Mouse (Mus musculus) testis, postnatal 14 days (tissue): ENCODE results near the gene Rab3il1.

ENCODE experiments used
- DNase-seq: peaks from one replicate; pipeline ENCODE4 v3.0.0; 2021; ENCODE audit warnings: low spot score

The Rab3il1 gene

DNA sequence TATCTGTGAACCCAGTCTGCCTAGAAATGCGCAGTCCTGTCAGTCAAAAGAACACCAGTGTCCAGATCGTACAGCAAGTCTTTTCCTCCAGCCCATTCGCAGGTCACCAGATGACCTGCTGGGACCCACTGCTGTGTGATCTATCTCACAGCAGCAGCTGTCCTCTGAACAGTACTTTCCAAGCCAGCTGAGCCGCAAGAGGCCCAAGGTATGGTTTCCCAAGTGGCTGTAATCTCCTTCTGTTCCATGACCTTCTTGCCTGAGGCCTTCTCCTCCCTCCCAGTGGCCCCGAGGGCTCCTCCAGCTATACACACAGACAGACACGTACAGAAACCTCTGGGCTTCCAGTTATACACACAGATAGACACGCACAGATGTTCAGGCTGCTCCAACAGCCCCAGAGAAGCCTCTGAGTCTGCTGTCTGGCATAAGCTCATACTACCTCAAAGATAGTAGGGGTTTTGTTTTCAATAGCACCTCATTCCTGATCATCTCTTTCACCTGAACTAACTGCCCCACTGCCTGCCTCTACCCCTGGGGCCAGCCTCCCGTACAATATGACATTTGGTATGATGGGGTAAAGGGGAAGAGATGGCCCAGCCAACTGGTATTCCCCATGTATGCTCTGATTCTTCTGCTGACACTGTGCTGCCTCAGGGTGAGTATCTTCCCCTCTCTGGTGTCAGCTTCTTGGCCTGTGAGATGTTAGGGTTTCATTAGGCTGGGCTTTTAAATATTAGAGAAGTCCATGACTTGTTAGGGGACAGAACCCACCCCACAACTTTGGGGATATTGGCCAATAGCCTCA is 59.5 kb downstream of the Rab3il1 start:
- DNase-seq, result no peak

DNA sequence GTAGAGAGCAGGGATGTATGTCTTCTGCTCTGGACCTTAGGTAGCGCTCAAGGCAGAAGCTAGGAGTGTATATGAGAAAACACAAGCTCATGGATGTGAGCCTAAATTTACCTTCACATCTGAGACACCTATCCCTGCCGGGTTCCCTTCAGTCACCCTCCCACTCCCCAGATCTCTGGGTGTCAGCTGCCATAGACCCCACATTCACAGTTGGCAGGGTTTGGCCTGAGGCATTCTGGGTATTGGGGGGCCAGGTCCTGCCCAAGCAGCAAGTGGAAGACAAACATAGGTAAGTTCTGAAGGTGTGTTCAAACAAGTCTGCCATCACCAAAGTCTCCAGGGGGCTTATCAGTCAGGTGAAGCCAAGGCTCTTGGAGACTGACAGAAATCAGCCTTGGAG is 60.2 kb downstream of the Rab3il1 start:
- DNase-seq, result no peak

DNA sequence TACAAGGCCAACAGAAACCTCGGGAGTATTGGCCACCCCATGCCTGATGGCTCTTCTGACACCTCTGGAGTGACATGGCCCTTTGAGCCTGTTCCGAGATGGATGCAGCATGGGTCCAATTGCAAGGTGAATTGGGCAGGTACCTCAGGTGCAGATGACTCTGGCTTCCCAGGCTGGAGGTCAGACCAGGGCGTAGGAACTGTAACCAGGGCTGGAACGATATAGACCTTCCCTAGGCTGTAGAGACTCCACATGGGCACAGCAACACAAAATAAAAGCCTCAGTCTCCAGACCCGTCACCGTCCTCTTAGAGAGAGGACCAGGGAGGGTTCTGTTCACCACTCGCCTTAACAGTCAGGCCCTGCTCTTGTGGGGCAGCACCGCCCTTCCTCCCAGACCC is 60.8 kb downstream of the Rab3il1 start:
- DNase-seq, result no peak

DNA sequence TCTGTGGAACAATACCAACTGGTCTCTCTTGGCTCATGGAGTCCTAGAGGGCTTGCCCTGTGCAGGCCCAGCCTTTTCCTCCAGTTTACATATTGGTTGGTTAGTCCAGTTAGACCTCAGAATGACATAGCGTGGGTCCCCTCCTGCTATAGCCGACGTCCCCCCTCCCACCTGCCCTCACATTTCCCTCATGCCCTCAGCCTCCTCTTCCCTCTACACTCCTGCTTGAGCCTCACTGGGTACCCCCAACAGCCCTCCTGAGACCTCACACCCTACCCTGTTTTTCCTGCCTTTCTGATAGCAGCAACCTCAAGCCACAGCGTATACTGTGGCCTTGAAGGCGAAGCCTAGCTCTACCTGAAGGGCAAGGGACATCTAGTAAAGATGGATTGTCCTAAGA is 61.4 kb downstream of the Rab3il1 start:
- no peak for DNase-seq

DNA sequence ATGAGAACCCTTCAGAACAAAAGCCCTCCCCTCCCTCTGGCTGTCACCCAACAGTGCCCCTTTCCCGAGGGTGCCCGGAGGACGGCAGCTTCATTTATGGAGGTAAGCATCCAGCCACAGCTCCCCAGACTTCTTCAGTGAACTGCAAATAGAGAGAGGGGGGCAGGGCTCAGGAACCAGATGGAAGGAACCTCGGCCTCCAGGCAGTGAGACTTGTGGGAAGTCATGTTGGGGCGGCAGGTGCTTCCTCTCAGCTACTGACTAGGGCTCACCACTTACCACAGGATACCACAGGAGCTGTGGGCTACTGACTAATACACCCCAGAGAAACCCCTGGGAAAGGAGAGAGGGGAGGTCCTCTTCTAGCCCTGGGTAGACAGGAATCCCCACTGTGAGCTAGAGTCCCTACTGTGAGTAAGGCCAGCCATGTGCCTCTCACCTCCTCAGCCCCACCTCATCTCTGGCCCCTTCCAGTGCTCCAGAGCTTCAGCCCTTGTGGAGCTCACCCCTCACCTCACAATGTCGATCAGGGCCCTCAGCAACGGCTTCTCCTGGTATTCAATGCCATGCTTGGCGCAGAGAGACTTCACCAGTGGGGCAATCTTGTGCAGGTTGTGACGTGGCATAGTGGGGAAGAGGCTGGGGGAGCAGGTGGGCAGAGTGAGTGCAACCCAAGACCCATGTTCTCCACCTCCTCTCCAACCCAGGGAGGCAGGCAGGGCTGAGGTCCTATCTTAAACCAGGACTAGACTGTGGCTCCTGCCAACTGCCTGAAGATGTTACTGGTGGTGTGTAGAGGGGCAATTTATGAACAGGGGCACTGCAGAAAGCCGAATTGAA is 62.9 kb downstream of the Rab3il1 start:
- no peak for DNase-seq

DNA sequence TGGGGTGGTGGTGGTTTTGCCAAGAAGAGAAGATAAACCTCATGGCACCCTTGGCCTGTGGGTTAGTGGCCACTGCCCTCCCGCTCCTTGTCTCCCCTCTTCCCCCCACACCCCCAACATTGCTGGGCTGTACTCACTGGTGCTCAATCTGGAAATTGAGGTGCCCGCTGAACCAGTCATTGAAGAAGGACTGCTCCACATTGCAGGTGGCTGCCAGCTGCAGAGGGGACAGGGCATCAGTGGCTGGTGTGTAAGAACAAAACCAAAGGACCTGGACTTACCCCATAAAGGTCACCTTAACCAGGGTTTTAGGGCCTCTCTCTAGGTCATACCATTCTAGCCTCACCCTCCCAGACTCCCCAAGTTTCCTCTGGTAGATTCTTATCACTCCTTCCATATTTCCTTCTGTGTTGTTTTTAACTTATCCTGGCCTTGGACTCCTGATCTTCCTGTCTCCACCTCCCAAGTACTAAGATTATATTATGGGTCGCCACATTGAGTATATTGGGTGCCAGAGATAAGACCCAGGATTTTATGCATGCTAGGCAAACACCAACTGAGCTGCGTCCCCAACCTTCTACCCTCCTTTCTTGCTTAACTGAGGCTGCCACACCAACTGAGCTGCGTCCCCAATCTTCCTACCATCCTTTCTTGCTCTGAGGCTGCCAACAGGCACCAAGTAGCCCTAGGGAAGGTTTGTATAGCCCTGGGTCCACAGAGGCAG is 64.2 kb downstream of the Rab3il1 start:
- no peak for DNase-seq

DNA sequence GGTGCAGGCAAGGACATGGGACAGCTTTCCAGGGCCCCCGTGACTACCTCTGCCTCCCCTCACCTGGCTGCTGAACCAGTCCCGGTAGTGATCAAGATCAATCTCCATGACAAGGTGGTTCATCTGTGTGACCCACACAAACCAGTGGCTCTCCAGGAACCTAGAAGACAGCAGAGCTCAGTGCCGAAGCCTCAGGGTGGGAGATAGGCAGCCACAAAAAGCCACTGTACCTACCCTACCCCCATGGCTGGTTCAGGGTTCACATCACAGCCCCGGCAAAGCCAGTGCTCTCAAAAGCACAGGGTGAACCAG is 64.7 kb downstream of the Rab3il1 start:
- DNase-seq, result no peak

DNA sequence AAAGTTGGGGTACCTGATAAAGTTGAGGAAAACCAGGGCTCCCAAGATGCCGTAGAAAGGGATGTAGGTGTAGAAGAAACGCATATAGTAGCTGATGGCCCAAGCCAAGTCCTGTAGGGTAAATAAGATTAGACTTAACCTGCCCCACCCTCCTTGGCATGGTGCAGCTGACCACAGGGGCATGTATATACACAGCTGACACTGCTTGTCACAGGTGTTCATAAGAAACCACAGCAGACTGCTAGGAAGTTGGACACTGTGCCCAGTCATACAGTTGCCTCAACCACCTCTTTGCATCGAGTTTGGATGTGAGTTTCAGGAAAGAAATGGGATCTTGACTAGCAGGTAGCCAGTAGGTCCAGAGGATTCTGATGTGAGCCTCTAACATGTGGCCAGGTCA is 65.0 kb downstream of the Rab3il1 start:
- DNase-seq, result no peak

DNA sequence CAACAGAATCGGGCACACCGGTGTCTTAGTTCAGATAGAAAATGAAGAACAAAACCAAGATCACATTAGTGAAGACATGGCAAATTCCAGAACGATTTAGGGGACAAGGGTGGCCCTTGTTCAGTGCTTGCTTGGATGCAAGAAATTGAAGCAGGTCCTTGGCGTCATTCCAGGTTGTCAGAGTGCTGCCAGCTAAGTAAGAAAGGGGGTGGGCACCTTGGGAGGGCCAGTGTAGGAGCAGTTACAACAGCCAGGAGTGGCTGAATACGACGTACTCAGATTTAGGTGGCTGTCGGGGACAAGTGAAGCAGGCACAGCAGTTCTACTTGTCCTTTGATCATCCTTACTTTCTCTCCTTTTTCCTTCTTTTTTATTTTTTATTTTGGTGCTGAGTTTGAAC is 66.2 kb downstream of the Rab3il1 start:
- no peak for DNase-seq

DNA sequence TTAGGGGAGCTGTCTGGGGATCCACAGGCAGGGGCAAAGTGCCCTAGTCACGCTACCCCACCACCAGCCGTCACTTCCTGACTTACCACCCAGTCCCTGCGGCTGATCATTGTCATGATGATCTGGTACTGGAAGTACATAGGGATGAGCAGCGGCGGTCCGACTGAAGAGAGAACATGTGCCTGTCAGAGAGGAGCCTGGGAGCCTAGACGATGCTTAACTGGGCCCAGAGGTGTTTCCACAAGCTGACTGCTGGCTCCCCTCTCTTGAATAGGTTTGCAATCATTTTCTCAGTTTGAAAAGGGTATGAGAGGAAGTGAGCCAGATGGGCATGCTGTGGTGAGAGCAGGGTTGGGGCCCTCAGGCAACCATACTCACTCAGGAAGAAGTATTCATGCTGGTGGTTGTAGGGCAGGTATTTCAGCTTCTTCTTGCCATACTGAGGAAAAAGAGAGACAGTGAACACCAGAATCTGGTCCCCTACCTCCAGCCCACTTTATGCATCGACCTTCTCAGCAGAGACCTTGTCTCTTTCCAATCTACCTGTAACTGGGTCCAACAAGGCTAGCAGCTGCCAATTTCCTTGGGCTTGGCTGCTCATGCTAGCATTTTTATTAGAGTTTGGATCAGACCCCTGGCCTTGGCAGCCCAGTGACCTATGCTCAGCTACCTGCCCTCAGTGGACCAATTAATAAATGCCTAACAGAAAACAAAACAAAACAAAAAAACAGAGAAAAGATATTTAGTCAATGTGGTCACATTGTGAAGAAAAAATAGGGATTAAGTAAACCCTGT is 68.9 kb downstream of the Rab3il1 start:
- DNase-seq, result no peak

DNA sequence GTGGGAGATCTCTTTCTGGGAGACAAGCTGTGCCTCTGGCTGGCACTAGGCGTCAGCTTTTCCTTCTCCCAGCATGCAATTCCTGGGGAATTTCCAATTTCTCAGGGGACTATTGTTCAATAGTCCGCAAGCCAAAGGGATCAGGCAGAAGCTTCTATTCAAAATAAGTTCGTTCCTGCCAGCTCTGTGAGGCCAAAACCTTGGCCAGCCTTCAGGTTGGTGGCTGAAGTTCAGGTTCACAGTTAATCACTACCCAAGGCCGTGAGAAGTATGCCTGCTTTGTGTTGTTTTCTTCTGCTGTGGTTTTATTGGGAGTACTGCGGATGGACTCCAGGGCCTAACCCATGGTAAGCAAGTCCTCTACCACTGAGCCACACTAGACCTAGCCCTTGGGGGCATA is 69.7 kb downstream of the Rab3il1 start:
- DNase-seq, result no peak

DNA sequence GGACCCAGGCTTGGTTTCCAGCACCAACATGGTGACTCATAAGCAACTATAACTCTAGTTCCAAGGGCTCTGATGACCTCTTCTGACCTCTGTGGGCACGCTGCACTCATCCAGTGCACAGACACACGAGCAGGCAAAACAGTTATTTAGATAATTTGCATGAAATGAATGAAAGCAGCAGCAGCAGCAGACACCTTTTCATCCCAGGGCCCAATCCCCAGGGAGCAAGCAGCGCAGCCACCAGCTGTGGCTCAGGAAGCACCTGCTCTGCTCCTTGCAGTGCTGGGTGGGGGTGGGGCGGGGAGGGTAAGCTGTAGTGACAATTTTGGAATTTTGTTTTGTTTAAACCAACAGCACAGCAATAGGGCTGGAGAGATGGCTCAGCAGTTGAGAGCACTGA is 70.4 kb downstream of the Rab3il1 start:
- DNase-seq, result no peak

DNA sequence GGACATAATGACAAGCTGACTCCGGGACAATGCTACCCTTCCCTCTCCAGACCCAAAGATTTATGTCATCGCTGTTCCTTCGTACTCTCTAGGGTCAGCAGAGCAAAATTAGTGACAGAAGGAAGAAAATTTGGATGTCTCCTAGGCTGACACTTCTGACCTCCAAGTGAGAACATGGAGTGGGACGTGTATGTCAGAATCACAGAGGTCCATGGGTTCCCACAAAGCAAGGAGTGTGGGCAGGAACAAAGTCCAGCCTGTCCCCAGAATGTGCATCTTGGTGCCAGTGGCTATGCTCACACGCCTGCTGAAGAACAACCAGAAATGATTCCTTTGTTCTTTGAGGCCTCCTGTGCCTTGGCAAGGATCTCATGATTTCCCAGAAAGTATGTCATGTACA is 71.7 kb downstream of the Rab3il1 start:
- DNase-seq, result no peak

DNA sequence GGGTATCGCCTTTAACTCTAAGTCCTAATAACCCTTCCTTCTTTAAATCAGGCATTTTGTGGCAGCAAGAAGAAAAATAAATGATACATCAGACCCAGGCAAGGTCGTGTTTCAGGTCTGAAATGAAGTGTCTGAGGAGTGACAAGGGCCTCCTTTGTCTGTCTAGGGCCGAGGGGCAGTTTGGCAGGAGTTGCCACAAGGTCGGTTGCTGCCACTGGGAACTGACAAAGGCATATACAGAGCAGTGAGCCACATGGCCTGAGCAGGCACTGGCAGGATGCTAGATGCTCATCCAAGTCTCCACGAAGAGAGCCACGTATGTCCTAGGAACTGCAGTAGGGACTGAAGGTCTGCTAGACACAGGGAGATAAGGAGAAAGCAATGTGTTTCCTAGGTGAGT is 76.9 kb downstream of the Rab3il1 start:
- DNase-seq, result peak; percentile 70

DNA sequence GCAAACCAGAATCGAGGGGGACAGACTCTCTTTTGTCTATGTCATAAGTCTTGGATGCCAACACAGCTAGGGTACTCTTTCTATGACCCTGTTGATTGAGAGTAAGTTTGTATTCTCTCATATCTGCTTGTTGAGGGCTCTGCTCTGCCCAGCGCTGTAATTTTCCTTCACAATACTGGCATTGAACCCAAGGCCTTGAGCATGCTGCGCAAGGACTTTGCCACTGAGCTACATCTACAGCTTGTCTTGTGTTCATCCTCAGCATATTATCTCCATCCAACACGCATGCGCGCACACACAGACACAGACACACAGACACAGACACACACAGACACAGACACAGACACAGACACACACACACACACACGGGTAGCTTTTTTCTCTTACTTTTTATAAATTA is 78.9 kb downstream of the Rab3il1 start:
- DNase-seq, result no peak

DNA sequence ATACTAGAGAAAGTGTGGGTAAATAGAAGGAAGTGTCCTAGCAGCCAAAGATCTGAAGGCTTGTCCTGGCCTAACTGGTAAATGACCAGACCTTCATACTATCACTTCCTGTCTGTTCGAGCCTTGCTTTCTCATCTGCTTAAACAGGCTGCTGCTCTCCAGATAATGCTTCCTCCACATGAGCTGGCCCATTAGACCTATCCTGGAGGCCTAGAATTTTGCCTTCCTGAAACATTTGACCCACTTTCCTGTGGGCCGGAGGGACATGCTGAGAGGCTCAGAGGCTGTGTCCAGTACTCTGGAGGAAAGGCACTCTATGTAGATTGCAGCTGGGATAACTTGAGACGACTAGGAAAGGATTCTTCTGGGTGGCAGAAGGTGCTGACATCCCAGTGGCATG is 80.6 kb downstream of the Rab3il1 start:
- no peak for DNase-seq

DNA sequence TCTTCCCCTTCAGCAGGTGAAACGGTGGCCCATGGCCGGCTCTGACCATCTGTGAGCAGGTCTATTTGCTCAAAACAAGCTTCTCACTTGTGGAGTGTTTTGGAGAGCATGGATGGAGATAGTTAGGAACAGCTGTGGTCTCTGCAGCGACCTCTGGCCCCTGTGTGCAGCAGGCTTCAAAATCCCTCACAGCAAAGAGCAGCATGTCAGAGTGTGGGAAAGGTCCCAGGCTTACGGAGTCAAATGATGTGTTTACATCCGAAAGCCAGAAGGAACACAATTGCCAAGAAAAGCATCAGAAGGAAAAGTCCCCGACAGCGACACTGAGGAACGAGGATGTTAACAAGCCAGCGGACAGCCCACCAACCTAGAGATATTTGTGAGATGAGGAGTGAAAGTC is 84.0 kb downstream of the Rab3il1 start:
- no peak for DNase-seq

DNA sequence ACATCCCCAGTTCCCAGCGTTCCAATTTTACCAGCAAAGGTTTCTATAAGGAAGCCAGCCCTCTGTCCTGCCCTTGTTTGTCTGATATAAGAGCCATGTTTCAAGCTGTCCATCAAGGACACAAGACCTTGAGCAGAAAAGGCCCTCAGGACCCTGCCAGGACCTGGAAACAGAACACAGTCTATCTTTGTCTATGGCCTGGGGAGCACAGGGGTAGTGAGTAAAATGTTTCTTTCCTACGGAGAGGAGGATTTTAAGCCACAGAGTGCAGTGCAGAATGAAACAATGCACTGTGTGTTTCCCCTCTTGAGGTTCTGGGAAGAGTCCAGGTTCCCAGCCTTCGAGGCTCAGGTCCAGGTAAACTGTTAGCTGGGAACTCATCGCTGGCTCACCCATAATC is 85.5 kb downstream of the Rab3il1 start:
- peak; percentile 76 for DNase-seq
